In the genomic region with DNA sequence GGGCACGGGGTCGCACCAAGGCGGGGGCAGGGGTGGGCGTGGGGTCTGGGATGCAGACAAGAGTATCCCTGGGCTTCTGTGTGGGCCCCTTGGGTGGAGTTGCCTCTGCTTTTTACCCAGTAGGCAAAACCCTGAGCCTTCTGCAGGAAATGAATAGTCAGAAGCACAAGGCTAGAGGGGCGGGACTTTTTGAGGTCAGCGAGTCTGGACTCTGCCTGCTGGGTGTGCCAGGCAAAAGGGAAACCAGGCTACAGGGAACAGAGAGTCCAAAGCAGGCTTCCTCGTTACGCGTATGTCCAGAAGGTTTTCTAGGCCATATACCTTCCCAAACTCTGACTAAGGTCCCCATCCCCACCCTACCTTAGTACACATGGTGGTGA, we compare ENCODE assay signal across 7 mouse cellular contexts. TPM values are rescaled to one million over a fixed set of nuclear protein-coding genes. Genes with fewer than 3 reads are reported as not detected.
DNase-seq lines count a peak whose midpoint lies in the region; ATAC-seq and TF ChIP-seq lines count a peak whose summit lies in the region.

No protein-coding gene starts in this region.

- TF ChIP-seq EP300 in CH12.LX (IDR thresholded peaks at IDR 0.05; ENCODE audit: low read length) = peak; percentile 52; the same call in 1 of the 2 replicates

- peaks cover 47 to 59% of the 10 kb centered on the region in 2 experiments for H3K4me1 ChIP-seq in CH12.LX (ENCODE audit: control insufficient read depth in 1 of 2, insufficient read depth in 2 of 2)
- H3K4me1 ChIP-seq in embryonic facial prominence, embryonic 13.5 days = peaks cover 33% of the 10 kb centered on the region
- peaks cover 39% of the 10 kb centered on the region for H3K4me1 ChIP-seq in stomach, embryonic 16.5 days (ENCODE audit: control insufficient read depth, insufficient read depth, low read length)

- no peak for TF ChIP-seq RAD21 in CH12.LX (IDR thresholded peaks at IDR 0.05; ENCODE audit: low read depth, low read length)

- H3K36me3 ChIP-seq in CH12.LX (replicated peaks in 1 of 2; ENCODE audit: control insufficient read depth in 1 of 2, insufficient read depth in 1 of 2, low read length in 1 of 2) = no peaks in the 10 kb centered on the region
- no peaks in the 10 kb centered on the region for H3K36me3 ChIP-seq in embryonic facial prominence, embryonic 13.5 days
- H3K36me3 ChIP-seq in stomach, embryonic 16.5 days (ENCODE audit: control insufficient read depth, insufficient read depth, low read length) = no peaks in the 10 kb centered on the region

- in situ Hi-C loops in CH12.LX (cut with MboI; ENCODE audit: low pct_ligation_motif_present, low pct_unique_long_range_greater_than_20kb, low sequenced_read_pairs) = no loop called here

- peak; percentile 44; the same call in 1 of the 2 replicates for TF ChIP-seq POLR2A in CH12.LX (IDR thresholded peaks at IDR 0.05; ENCODE audit: low read depth, low read length)

- peaks cover 7% of the 10 kb centered on the region for H3K27me3 ChIP-seq in CH12.LX (replicated peaks)
- no peaks in the 10 kb centered on the region for H3K27me3 ChIP-seq in embryonic facial prominence, embryonic 13.5 days
- no peaks in the 10 kb centered on the region for H3K27me3 ChIP-seq in stomach, embryonic 16.5 days (ENCODE audit: control insufficient read depth, insufficient read depth, low read length)

- intact Hi-C loops in heart, postnatal 25 days (cut with DNase I) = loop anchor here (2.0 kb wide), 1 partner anchor 50 kb away; a partner anchor contains a TSS

- ATAC-seq in embryonic facial prominence, embryonic 13.5 days (ENCODE audit: insufficient number of reproducible peaks, insufficient read depth, low FRiP score, low TSS enrichment, low read depth) = no peak
- ATAC-seq in stomach, embryonic 16.5 days (ENCODE audit: insufficient read depth, low FRiP score) = peak; percentile 66

- H3K27ac ChIP-seq in CH12.LX (ENCODE audit: insufficient read depth, low read depth) = no peak overlapping the region
- H3K27ac ChIP-seq in embryonic facial prominence, embryonic 13.5 days = peak overlapping the region; percentile 84
- peak overlapping the region; percentile 96 for H3K27ac ChIP-seq in stomach, embryonic 16.5 days (ENCODE audit: low read length)

- H3K79me2 ChIP-seq in CH12.LX (replicated peaks; ENCODE audit: control insufficient read depth, extremely low read depth, insufficient read depth, poor library complexity, severe bottlenecking) = no peaks in the 10 kb centered on the region

- H3K9me3 ChIP-seq in CH12.LX (replicated peaks; ENCODE audit: low read length) = no peaks in the 10 kb centered on the region
- no peaks in the 10 kb centered on the region for H3K9me3 ChIP-seq in embryonic facial prominence, embryonic 13.5 days
- H3K9me3 ChIP-seq in stomach, embryonic 16.5 days (replicated peaks; ENCODE audit: control insufficient read depth, low read length) = no peaks in the 10 kb centered on the region

- peak overlapping the region; percentile 89 for H3K4me2 ChIP-seq in CH12.LX (ENCODE audit: insufficient read depth, low read depth, poor library complexity, severe bottlenecking)
- H3K4me2 ChIP-seq in embryonic facial prominence, embryonic 13.5 days = peak overlapping the region; percentile 58
- H3K4me2 ChIP-seq in stomach, embryonic 16.5 days (ENCODE audit: low read depth, low read length) = peak overlapping the region; percentile 52

- TF ChIP-seq CTCF in CH12.LX (conservative IDR thresholded peaks at IDR 0.05 in 1 of 2, IDR thresholded peaks at IDR 0.05 in 1 of 2; ENCODE audit: low read depth in 2 of 2, low read length in 2 of 2) = no peak

- H3K9ac ChIP-seq in CH12.LX (ENCODE audit: insufficient read depth, low read depth) = peak overlapping the region; percentile 20
- H3K9ac ChIP-seq in embryonic facial prominence, embryonic 13.5 days = peak overlapping the region; percentile 58; the same call in 1 of the 2 replicates
- H3K9ac ChIP-seq in stomach, embryonic 16.5 days (ENCODE audit: low read length) = peak overlapping the region; percentile 65

- dilution Hi-C loops in CH12.LX (cut with MboI; ENCODE audit: extremely low pct_ligation_motif_present, extremely low pct_unique_long_range_greater_than_20kb, low sequenced_read_pairs) = no loop called here

- DNase-seq in CH12.LX (ENCODE audit: extremely low read depth) = peak; percentile 64
- peak; percentile 90 for DNase-seq in adrenal gland, adult 2 months
- DNase-seq in heart, postnatal 25 days (ENCODE audit: low spot score) = peak; percentile 55
- DNase-seq in kidney, postnatal 4 days = peak; percentile 51 to 74
- DNase-seq in lung, postnatal 36 days = peak; percentile 89

- 32% methylated on average over 9 of the region's 9 CpGs for WGBS in embryonic facial prominence, embryonic 13.5 days
- 31% methylated on average over 9 of the region's 9 CpGs for WGBS in stomach, embryonic 16.5 days

- H3K4me3 ChIP-seq in CH12.LX (replicated peaks in 1 of 3; ENCODE audit: low read depth in 2 of 3, low read length in 2 of 3, poor library complexity in 1 of 3) = no peak overlapping the region
- 0 out of 2 replicates have a peak overlapping the region, but pooled peaks have one; percentile 26 for H3K4me3 ChIP-seq in embryonic facial prominence, embryonic 13.5 days
- peak overlapping the region; percentile 34 for H3K4me3 ChIP-seq in stomach, embryonic 16.5 days (replicated peaks; ENCODE audit: low read length)

TF ChIP-seq in CH12.LX, 34 proteins besides CTCF, POLR2A, EP300 and RAD21:
- TF ChIP-seq ELF1 (IDR thresholded peaks at IDR 0.05; ENCODE audit: low read depth, low read length) = 0 out of 2 replicates have a peak, but pooled peaks have one; percentile 33
- 0 out of 2 replicates have a peak, but pooled peaks have one; percentile 19 for TF ChIP-seq MYC (IDR thresholded peaks at IDR 0.05; ENCODE audit: low read depth, low read length)
- TF ChIP-seq E2F4 (IDR thresholded peaks at IDR 0.05; ENCODE audit: insufficient replicate concordance, low read depth, low read length) = no peak
- no peak for TF ChIP-seq JUND (conservative IDR thresholded peaks at IDR 0.05; ENCODE audit: low read depth, low read length)
- no peak for TF ChIP-seq ZMIZ1 (IDR thresholded peaks at IDR 0.05; ENCODE audit: low read depth, low read length)
- TF ChIP-seq SIN3A (IDR thresholded peaks at IDR 0.05; ENCODE audit: low read length) = 0 out of 2 replicates have a peak, but pooled peaks have one; percentile 15
- 0 out of 2 replicates have a peak, but pooled peaks have one; percentile 43 for TF ChIP-seq IRF4 (IDR thresholded peaks at IDR 0.05; ENCODE audit: low read depth, low read length)
- no peak; the same call in 1 of the 2 replicates for TF ChIP-seq ETS1 (conservative IDR thresholded peaks at IDR 0.05; ENCODE audit: low read depth, low read length)
TF ChIP-seq in CH12.LX: peak in this region for 4.

RNA-seq across cellular contexts. Expression of a gene that starts 50.0 kb away (rescaled TPM):
- total RNA-seq in CH12.LX (2012; rRNA removed) (8.8 and 10.6 TPM in 2 replicates), CH12.LX (2014; rRNA removed) (7.2 and 9.0 TPM in 2 replicates)
- 12.5 and 14.3 TPM in 2 replicates for polyA plus RNA-seq in CH12.LX (2012; ENCODE audit: insufficient read length, low read depth)
- total RNA-seq in adrenal gland, adult 2 months (2021) = 100 to 1,000 TPM; 208 to 296 TPM
- 332 and 340 TPM in 2 replicates for polyA plus RNA-seq in adrenal gland, adult 2 months (2012; rRNA removed)
- 25.9 and 26.7 TPM in 2 replicates for polyA plus RNA-seq in embryonic facial prominence, embryonic 13.5 days (2015; fragmentation: Nextera tagmentation; extraction: Ambion mirVana)
- total RNA-seq in heart, postnatal 25 days (2021) = 10 to 100 TPM; 57.2 to 60.6 TPM
- 35.9 and 42.3 TPM in 2 replicates for polyA plus RNA-seq in stomach, embryonic 16.5 days (2015; fragmentation: Nextera tagmentation; extraction: Ambion mirVana)

Comparison
In these comparisons a context has a peak if more than half of its experiments do, and no peak if none do; other contexts are left out.
1. H3K4me3 ChIP-seq: peak in embryonic facial prominence, embryonic 13.5 days (single experiment) and stomach, embryonic 16.5 days (single experiment); none in CH12.LX (0 of 3).
2. Peak in every context shown above with its lines, with median percentiles within 50 percentile points of each other: DNase-seq, H3K4me2 ChIP-seq and H3K9ac ChIP-seq.